Mouse (Mus musculus): Measurements from ENCODE around the gene Sash1. TPM values are rescaled to one million over a fixed set of nuclear protein-coding genes. Genes with fewer than 3 reads are reported as not detected.

The Sash1 gene
- polyA plus RNA-seq, 1 experiment from 2014 or later, result 5.5 TPM

GRCm38 (mm10) chr10:8870368-8870767 is 15.5 kb downstream of the Sash1 start:
- Histone ChIP-seq H3K4me1 (no peaks in the 10 kb centered on the region), H3K27ac (no peak overlapping the region), H3K9ac (no peak overlapping the region), H3K4me3 (no peak overlapping the region), H3K4me2 (replicated peaks) (no peak overlapping the region), H3K27me3 (no peaks in the 10 kb centered on the region), H3K9me3 (replicated peaks) (no peaks in the 10 kb centered on the region), H3K36me3 (no peaks in the 10 kb centered on the region)
- WGBS, result 92% methylated on average over 3 of the region's 3 CpGs
- ATAC-seq (ENCODE audit: low FRiP score), result no peak

GRCm38 (mm10) chr10:8866062-8866642 is 19.7 kb downstream of the Sash1 start:
- Histone ChIP-seq H3K36me3 (no peaks in the 10 kb centered on the region), H3K4me3 (no peak overlapping the region), H3K4me2 (replicated peaks) (no peak overlapping the region), H3K9ac (no peak overlapping the region), H3K27ac (no peak overlapping the region; the same call in 1 of the 2 replicates), H3K4me1 (no peaks in the 10 kb centered on the region), H3K27me3 (no peaks in the 10 kb centered on the region), H3K9me3 (replicated peaks) (no peaks in the 10 kb centered on the region)
- 77% methylated on average over 4 of the region's 4 CpGs for WGBS
- ATAC-seq (ENCODE audit: low FRiP score), result no peak

- no peaks in the 10 kb centered on the region for H3K36me3 ChIP-seq
- no peaks in the 10 kb centered on the region for H3K9me3 ChIP-seq (replicated peaks)
- no peak for ATAC-seq (ENCODE audit: low FRiP score)
- no peak overlapping the region for H3K4me2 ChIP-seq (replicated peaks)
- H3K4me3 ChIP-seq, result no peak overlapping the region
- H3K27ac ChIP-seq, result no peak overlapping the region
- no peak overlapping the region for H3K9ac ChIP-seq
- no peaks in the 10 kb centered on the region for H3K27me3 ChIP-seq
- H3K4me1 ChIP-seq, result peaks cover 4% of the 10 kb centered on the region; the same call in 1 of the 2 replicates
- WGBS, result 65% methylated on average over 9 of the region's 9 CpGs
These were observed 25.2 kb downstream of the Sash1 start for GRCm38 (mm10) chr10:8860655-8861054.

GRCm38 (mm10) chr10:8858718-8859117 is 27.2 kb downstream of the Sash1 start:
- WGBS, result 94% methylated on average over 7 of the region's 7 CpGs

GRCm38 (mm10) chr10:8856942-8857341 is 28.9 kb downstream of the Sash1 start:
- Histone ChIP-seq H3K4me1 (peaks cover 4% of the 10 kb centered on the region; the same call in 1 of the 2 replicates), H3K27me3 (no peaks in the 10 kb centered on the region), H3K36me3 (no peaks in the 10 kb centered on the region), H3K4me3 (no peak overlapping the region), H3K9me3 (replicated peaks) (no peaks in the 10 kb centered on the region), H3K27ac (no peak overlapping the region), H3K4me2 (replicated peaks) (no peak overlapping the region), H3K9ac (no peak overlapping the region)
- 95% methylated on average over 2 of the region's 2 CpGs for WGBS
- no peak for ATAC-seq (ENCODE audit: low FRiP score)

More at GRCm38 (mm10) chr10:8858718-8859117, 27.2 kb downstream of the Sash1 start:
- no peaks in the 10 kb centered on the region for H3K27me3 ChIP-seq
- H3K9ac ChIP-seq, result no peak overlapping the region
- ATAC-seq (ENCODE audit: low FRiP score), result no peak
- peaks cover 4% of the 10 kb centered on the region; the same call in 1 of the 2 replicates for H3K4me1 ChIP-seq
- H3K36me3 ChIP-seq, result no peaks in the 10 kb centered on the region
- H3K4me2 ChIP-seq (replicated peaks), result no peak overlapping the region
- H3K9me3 ChIP-seq (replicated peaks), result no peaks in the 10 kb centered on the region
- no peak overlapping the region for H3K4me3 ChIP-seq
- H3K27ac ChIP-seq, result no peak overlapping the region

- Histone ChIP-seq H3K9ac (no peak overlapping the region), H3K4me2 (replicated peaks) (no peak overlapping the region), H3K36me3 (peaks cover 3% of the 10 kb centered on the region; the same call in 1 of the 2 replicates), H3K27ac (no peak overlapping the region), H3K27me3 (no peaks in the 10 kb centered on the region), H3K4me3 (no peak overlapping the region), H3K4me1 (no peaks in the 10 kb centered on the region; the same call in 1 of the 2 replicates), H3K9me3 (replicated peaks) (no peaks in the 10 kb centered on the region)
- 78% methylated on average over 7 of the region's 7 CpGs for WGBS
- ATAC-seq (ENCODE audit: low FRiP score), result no peak
These were observed 32.5 kb downstream of the Sash1 start for GRCm38 (mm10) chr10:8853326-8853725.

- peaks cover 3% of the 10 kb centered on the region; the same call in 1 of the 2 replicates for H3K36me3 ChIP-seq
- 76% methylated on average over 10 of the region's 10 CpGs for WGBS
- ATAC-seq (ENCODE audit: low FRiP score), result no peak
- H3K27ac ChIP-seq, result no peak overlapping the region; the same call in 1 of the 2 replicates
- peaks cover 2% of the 10 kb centered on the region; the same call in 1 of the 2 replicates for H3K4me1 ChIP-seq
- H3K4me3 ChIP-seq, result no peak overlapping the region
- no peak overlapping the region for H3K9ac ChIP-seq
- no peaks in the 10 kb centered on the region for H3K27me3 ChIP-seq
- no peaks in the 10 kb centered on the region for H3K9me3 ChIP-seq (replicated peaks)
- H3K4me2 ChIP-seq (replicated peaks), result no peak overlapping the region
These were observed 34.2 kb downstream of the Sash1 start for GRCm38 (mm10) chr10:8851625-8852024.

GRCm38 (mm10) chr10:8847974-8848373 is 37.9 kb downstream of the Sash1 start:
- Histone ChIP-seq H3K36me3 (peaks cover 3% of the 10 kb centered on the region; the same call in 1 of the 2 replicates), H3K27ac (0 out of 2 replicates have a peak overlapping the region, but pooled peaks have one; percentile 30), H3K9ac (no peak overlapping the region), H3K9me3 (replicated peaks) (no peaks in the 10 kb centered on the region), H3K4me1 (peaks cover 2% of the 10 kb centered on the region; the same call in 1 of the 2 replicates), H3K4me2 (replicated peaks) (no peak overlapping the region), H3K4me3 (no peak overlapping the region), H3K27me3 (no peaks in the 10 kb centered on the region)
- ATAC-seq (ENCODE audit: low FRiP score), result peak; percentile 34; the same call in 1 of the 2 replicates
- 53% methylated on average over 4 of the region's 4 CpGs for WGBS

- H3K4me3 ChIP-seq, result no peak overlapping the region
- no peak overlapping the region for H3K27ac ChIP-seq
- 94% methylated on average over 10 of the region's 10 CpGs for WGBS
- no peaks in the 10 kb centered on the region for H3K9me3 ChIP-seq (replicated peaks)
- no peaks in the 10 kb centered on the region for H3K27me3 ChIP-seq
- peaks cover 3% of the 10 kb centered on the region; the same call in 1 of the 2 replicates for H3K36me3 ChIP-seq
- H3K9ac ChIP-seq, result no peak overlapping the region
- no peak for ATAC-seq (ENCODE audit: low FRiP score)
- H3K4me1 ChIP-seq, result peaks cover 2% of the 10 kb centered on the region; the same call in 1 of the 2 replicates
- no peak overlapping the region for H3K4me2 ChIP-seq (replicated peaks)
These were observed 39.6 kb downstream of the Sash1 start for GRCm38 (mm10) chr10:8846258-8846657.

- no peaks in the 10 kb centered on the region for H3K27me3 ChIP-seq
- no peak overlapping the region for H3K9ac ChIP-seq
- H3K4me1 ChIP-seq, result 0 out of 2 replicates have a peak, but pooled peaks cover 4% of the 10 kb centered on the region
- peaks cover 3% of the 10 kb centered on the region; the same call in 1 of the 2 replicates for H3K36me3 ChIP-seq
- no peaks in the 10 kb centered on the region for H3K9me3 ChIP-seq (replicated peaks)
- no peak overlapping the region for H3K27ac ChIP-seq
- H3K4me3 ChIP-seq, result no peak overlapping the region
- H3K4me2 ChIP-seq (replicated peaks), result no peak overlapping the region
- ATAC-seq (ENCODE audit: low FRiP score), result no peak
- 72% methylated on average over 2 of the region's 2 CpGs for WGBS
These were observed 40.6 kb downstream of the Sash1 start for GRCm38 (mm10) chr10:8845230-8845770.

GRCm38 (mm10) chr10:8839956-8840355 is 45.9 kb downstream of the Sash1 start:
- H3K36me3 ChIP-seq, result no peaks in the 10 kb centered on the region
- WGBS, result 76% methylated on average over 3 of the region's 3 CpGs
- no peak overlapping the region for H3K27ac ChIP-seq
- no peak overlapping the region for H3K9ac ChIP-seq
- no peaks in the 10 kb centered on the region for H3K27me3 ChIP-seq
- H3K4me3 ChIP-seq, result no peak overlapping the region
- H3K9me3 ChIP-seq (replicated peaks), result no peaks in the 10 kb centered on the region
- H3K4me1 ChIP-seq, result 0 out of 2 replicates have a peak, but pooled peaks cover 2% of the 10 kb centered on the region
- ATAC-seq (ENCODE audit: low FRiP score), result no peak
- H3K4me2 ChIP-seq (replicated peaks), result no peak overlapping the region

- Histone ChIP-seq H3K36me3 (no peaks in the 10 kb centered on the region), H3K9ac (no peak overlapping the region), H3K27ac (no peak overlapping the region), H3K4me3 (no peak overlapping the region), H3K4me1 (no peaks in the 10 kb centered on the region), H3K4me2 (replicated peaks) (no peak overlapping the region), H3K9me3 (replicated peaks) (no peaks in the 10 kb centered on the region), H3K27me3 (no peaks in the 10 kb centered on the region)
- 92% methylated on average over 17 of the region's 17 CpGs for WGBS
- ATAC-seq (ENCODE audit: low FRiP score), result no peak
These were observed 51.9 kb downstream of the Sash1 start for GRCm38 (mm10) chr10:8833816-8834464.
